Comparison of ENCODE assay signal across 8 mouse cellular contexts in genomic region chr5:8893300-8894103, GRCm38 (mm10). TPM values are rescaled to one million over a fixed set of nuclear protein-coding genes. Genes with fewer than 3 reads are reported as not detected.
DNase-seq lines count a peak whose midpoint lies in the region; ATAC-seq and TF ChIP-seq lines count a peak whose summit lies in the region.

Abcb4 (plus strand) TSS chr5:8893717.

- no peaks in the 10 kb centered on the region for H3K36me3 ChIP-seq in hindbrain, embryonic 16.5 days (ENCODE audit: control insufficient read depth, insufficient read depth, low read length)

- peak within 1 kb of the TSS; percentile 91 for H3K4me3 ChIP-seq in gastrocnemius, adult 2 months
- peak within 1 kb of the TSS; percentile 82 for H3K4me3 ChIP-seq in hindbrain, embryonic 16.5 days (ENCODE audit: low read length)

- TF ChIP-seq CTCF in gastrocnemius, adult 2 months (IDR thresholded peaks at IDR 0.05): peak; percentile 74

- peak; percentile 69 for ATAC-seq in common myeloid progenitor, adult 5-6 weeks (replicated peaks; ENCODE audit: low read depth, poor library complexity, severe bottlenecking)
- ATAC-seq in hindbrain, embryonic 16.5 days: peak; percentile 94

- H3K4me2 ChIP-seq in hindbrain, embryonic 16.5 days (ENCODE audit: low read length): peak within 1 kb of the TSS; percentile 95

- 0 out of 2 replicates have a peak, but pooled peaks cover 2% of the 10 kb centered on the region for H3K9me3 ChIP-seq in hindbrain, embryonic 16.5 days (ENCODE audit: control insufficient read depth, low read length)

- peaks cover 5% of the 10 kb centered on the region for H3K4me1 ChIP-seq in hindbrain, embryonic 16.5 days (ENCODE audit: control insufficient read depth, insufficient read depth, low read depth, low read length)

- intact Hi-C loops in gastrocnemius, adult 2 months (cut with DNase I): no loop called here

- peak; percentile 82 for DNase-seq in ZHBTc4 (ENCODE audit: low read depth, low spot score)
- DNase-seq in gastrocnemius, adult 2 months: peak; percentile 86
- DNase-seq in left cerebral cortex, adult 18-20 months (ENCODE audit: low spot score in 2 of 2): peak; percentile 59 to 75
- peak; percentile 11 for DNase-seq in lung, postnatal 36 days
- peak; percentile 79 for DNase-seq in retina, embryonic 14.5 days (ENCODE audit: low spot score)
- DNase-seq in thymus, postnatal 36 days: peak; percentile 69 to 79

- peak within 1 kb of the TSS; percentile 87 for H3K27ac ChIP-seq in gastrocnemius, adult 2 months
- H3K27ac ChIP-seq in hindbrain, embryonic 16.5 days (ENCODE audit: low read depth, low read length): no peak within 1 kb of the TSS

- peak within 1 kb of the TSS; percentile 76 for H3K9ac ChIP-seq in hindbrain, embryonic 16.5 days (ENCODE audit: low read depth, low read length)

- peaks cover 2% of the 10 kb centered on the region; the same call in 1 of the 2 replicates for H3K27me3 ChIP-seq in hindbrain, embryonic 16.5 days (replicated peaks; ENCODE audit: control insufficient read depth, insufficient read depth, low read length)

- under 1% methylated on average over 62 of the region's 65 CpGs for WGBS in hindbrain, embryonic 16.5 days

RNA-seq across cellular contexts. Expression of gene Abcb4, which starts in this region (rescaled TPM):
- total RNA-seq in common myeloid progenitor, adult 5-6 weeks (2017): 88.6 and 110 TPM in 2 replicates
- 10 to 100 TPM; 93.8 to 94.7 TPM for total RNA-seq in gastrocnemius, adult 2 months (2021)
- 0.66 and 1.0 TPM in 2 replicates for polyA plus RNA-seq in hindbrain, embryonic 16.5 days (2015; fragmentation: Nextera tagmentation; extraction: Ambion mirVana)
- total RNA-seq in left cerebral cortex, adult 18-20 months (2021): 1 to 10 TPM; 3.7 to 4.6 TPM

Comparison
In these comparisons a context has a peak if more than half of its experiments do, and no peak if none do; other contexts are left out.
1. RNA of gene Abcb4 (total RNA-seq): 88.6 to 110 TPM in common myeloid progenitor, adult 5-6 weeks and 93.8 to 94.7 TPM in gastrocnemius, adult 2 months; 3.7 to 4.6 TPM in left cerebral cortex, adult 18-20 months; every median in the first group is over 10 times any median in the second.
2. DNase-seq: peak in every context shown above with its lines; median percentile 86 in gastrocnemius, adult 2 months; 82 in ZHBTc4; 79 in retina, embryonic 14.5 days; 74 in thymus, postnatal 36 days; 67 in left cerebral cortex, adult 18-20 months; 11 in lung, postnatal 36 days.